Mouse (Mus musculus) gonadal fat pad, adult 2 months (tissue): ENCODE results near the gene Sbno2. TPM values are rescaled to one million over a fixed set of nuclear protein-coding genes. Genes with fewer than 3 reads are reported as not detected.

Experiments
- DNase-seq: peaks from one replicate; pipeline ENCODE4 v3.0.0-alpha.2; 2012; ENCODE audit warnings: low read depth
- polyA plus RNA-seq: library from polyadenylated mRNA; depleted of rRNA; stranded (reverse); fragments of >200 nt; gene quantifications from 2 replicates; pipeline ENCODE4 v1.2.3, GENCODE M21; 2012; rRNA removed

Gene Sbno2
- 32.3 and 38.6 TPM in 2 replicates for polyA plus RNA-seq

GRCm38 (mm10) chr10:80105460-80105859, at the start of gene Sbno2:
Gene Sbno2 (minus strand): TSS chr10:80105571.
- DNase-seq: no peak

GRCm38 (mm10) chr10:80154384-80154783, 49.0 kb upstream of the Sbno2 start:
- no peak for DNase-seq

GRCm38 (mm10) chr10:80153713-80154112, 48.3 kb upstream of the Sbno2 start:
- no peak for DNase-seq

- DNase-seq: no peak
Measured at GRCm38 (mm10) chr10:80152873-80153260, 47.5 kb upstream of the Sbno2 start.

- no peak for DNase-seq
Measured at GRCm38 (mm10) chr10:80152071-80152872, 46.9 kb upstream of the Sbno2 start.

- no peak for DNase-seq
Measured at GRCm38 (mm10) chr10:80151211-80152034, 46.1 kb upstream of the Sbno2 start.

- DNase-seq: no peak
Measured at GRCm38 (mm10) chr10:80150226-80151210, 45.1 kb upstream of the Sbno2 start.

- DNase-seq: no peak
Measured at GRCm38 (mm10) chr10:80149291-80150225, 44.2 kb upstream of the Sbno2 start.

- no peak for DNase-seq
Measured at GRCm38 (mm10) chr10:80148610-80149290, 43.4 kb upstream of the Sbno2 start.

- DNase-seq: no peak
Measured at GRCm38 (mm10) chr10:80147719-80148601, 42.6 kb upstream of the Sbno2 start, which contains the start of gene Midn. Gene Midn (plus strand): TSS chr10:80148272.

GRCm38 (mm10) chr10:80147146-80147718, 41.9 kb upstream of the Sbno2 start:
- no peak for DNase-seq

- no peak for DNase-seq
Measured at GRCm38 (mm10) chr10:80146568-80147011, 41.2 kb upstream of the Sbno2 start.

- DNase-seq: no peak
Measured at GRCm38 (mm10) chr10:80145896-80146295, 40.5 kb upstream of the Sbno2 start.

- DNase-seq: no peak
Measured at GRCm38 (mm10) chr10:80144864-80145838, 39.8 kb upstream of the Sbno2 start.

- DNase-seq: no peak
Measured at GRCm38 (mm10) chr10:80144159-80144558, 38.8 kb upstream of the Sbno2 start.

GRCm38 (mm10) chr10:80143664-80144063, 38.3 kb upstream of the Sbno2 start:
- DNase-seq: no peak

GRCm38 (mm10) chr10:80142530-80142925, 37.2 kb upstream of the Sbno2 start:
- DNase-seq: no peak
